Mouse (Mus musculus) neural tube, embryonic 12.5 days (tissue): ENCODE data around the gene Smyd5. TPM values are rescaled to one million over a fixed set of nuclear protein-coding genes. Genes with fewer than 3 reads are reported as not detected.

Experiments
- ATAC-seq: fragments of 200-750 bp; cut with Nextera tagmentation; 2 replicates; pipeline ENCODE4 v1.8.0; 2017; ENCODE audit warnings: low read depth, mild to moderate bottlenecking, moderate TSS enrichment, moderate library complexity; ENCODE audit not compliant: low FRiP score
- H3K27ac ChIP-seq: fragments of 300-500 bp; sonication (generic); 2 replicates; pipeline ENCODE4 v1.5.1; 2016
- H3K27me3 ChIP-seq: fragments of 300-500 bp; sonication (generic); replicated peaks from 2 replicates; pipeline ENCODE4 v1.6.1; 2016; ENCODE audit warnings: mild to moderate bottlenecking
- H3K36me3 ChIP-seq: fragments of 300-500 bp; sonication (generic); 2 replicates; pipeline ENCODE4 v1.6.1; 2016; ENCODE audit warnings: mild to moderate bottlenecking
- H3K4me1 ChIP-seq: fragments of 300-500 bp; sonication (generic); 2 replicates; pipeline ENCODE4 v1.6.1; 2016
- H3K4me2 ChIP-seq: fragments of 300-500 bp; sonication (generic); replicated peaks from 2 replicates; pipeline ENCODE4 v1.6.1; 2016; ENCODE audit warnings: mild to moderate bottlenecking
- H3K4me3 ChIP-seq: fragments of 300-500 bp; sonication (generic); 2 replicates; pipeline ENCODE4 v1.5.1; 2016
- H3K9ac ChIP-seq: fragments of 300-500 bp; sonication (generic); 2 replicates; pipeline ENCODE4 v1.6.1; 2016; ENCODE audit warnings: mild to moderate bottlenecking
- H3K9me3 ChIP-seq: fragments of 300-500 bp; sonication (generic); 2 replicates; pipeline ENCODE4 v1.6.1; 2016; ENCODE audit warnings: mild to moderate bottlenecking
- WGBS: fragments of 180-500 bp; shearing (Covaris S2); methylation state at CpG from one replicate; pipeline ENCODE4 v1.1.7; 2016; 5-methylcytosine and 5-hydroxymethylcytosine counted together
- polyA plus RNA-seq: library from polyadenylated mRNA; unstranded; fragments of >200 nt; fragmentation: Nextera tagmentation; extraction: Ambion mirVana; gene quantifications from 2 replicates; pipeline ENCODE4 v1.2.1, GENCODE M21; 2016

Smyd5 gene
- polyA plus RNA-seq, 1 experiment from 2014 or later: 51.4 TPM

GRCm38 (mm10) chr6:85450697-85451663 is 19.2 kb downstream of the Smyd5 start, which contains the start of gene Cct7:
Gene Cct7, plus strand, starts transcription at chr6:85451514.
- Histone ChIP-seq H3K9me3 (no peaks in the 10 kb centered on the region), H3K4me3 (peak within 1 kb of the TSS; percentile 72), H3K9ac (peak within 1 kb of the TSS; percentile 94), H3K27ac (peak within 1 kb of the TSS; percentile 86), H3K4me1 (peaks cover 31% of the 10 kb centered on the region), H3K4me2 (peak within 1 kb of the TSS; percentile 94), H3K36me3 (peaks cover 11% of the 10 kb centered on the region; the same call in 1 of the 2 replicates), H3K27me3 (no peaks in the 10 kb centered on the region)
- ATAC-seq: peak; percentile 94
- 3% methylated on average over 84 of the region's 96 CpGs for WGBS

- Histone ChIP-seq H3K4me2 (peak within 1 kb of the TSS; percentile 94), H3K9me3 (no peaks in the 10 kb centered on the region), H3K36me3 (peaks cover 2% of the 10 kb centered on the region; the same call in 1 of the 2 replicates), H3K4me3 (peak within 1 kb of the TSS; percentile 72), H3K27me3 (no peaks in the 10 kb centered on the region), H3K9ac (peak within 1 kb of the TSS; percentile 94), H3K4me1 (peaks cover 37% of the 10 kb centered on the region), H3K27ac (peak within 1 kb of the TSS; percentile 86)
- ATAC-seq: peak; percentile 91
- under 1% methylated on average over 54 of the region's 54 CpGs for WGBS
Measured at GRCm38 (mm10) chr6:85451664-85452410, 20.0 kb downstream of the Smyd5 start, which contains the start of gene Pradc1. Gene Pradc1, minus strand, starts transcription at chr6:85451970.

- peaks cover 37% of the 10 kb centered on the region for H3K4me1 ChIP-seq
- ATAC-seq: no peak
- H3K9ac ChIP-seq: peak overlapping the region; percentile 94
- peak overlapping the region; percentile 72 for H3K4me3 ChIP-seq
- no peaks in the 10 kb centered on the region for H3K36me3 ChIP-seq
- under 1% methylated on average over 15 of the region's 15 CpGs for whole genome bisulfite sequencing
- peak overlapping the region; percentile 86 for H3K27ac ChIP-seq
- H3K27me3 ChIP-seq: no peaks in the 10 kb centered on the region
- no peaks in the 10 kb centered on the region for H3K9me3 ChIP-seq
- peak overlapping the region; percentile 94 for H3K4me2 ChIP-seq
Measured at GRCm38 (mm10) chr6:85452411-85452665, 20.5 kb downstream of the Smyd5 start.

GRCm38 (mm10) chr6:85452816-85453215 is 21.0 kb downstream of the Smyd5 start:
- no peaks in the 10 kb centered on the region for H3K9me3 ChIP-seq
- 14% methylated on average over 7 of the region's 7 CpGs for WGBS
- ATAC-seq: no peak
- H3K36me3 ChIP-seq: no peaks in the 10 kb centered on the region
- no peak overlapping the region for H3K27ac ChIP-seq
- peak overlapping the region; percentile 72 for H3K4me3 ChIP-seq
- peak overlapping the region; percentile 94 for H3K4me2 ChIP-seq
- H3K4me1 ChIP-seq: peaks cover 37% of the 10 kb centered on the region
- H3K9ac ChIP-seq: peak overlapping the region; percentile 94
- no peaks in the 10 kb centered on the region for H3K27me3 ChIP-seq

GRCm38 (mm10) chr6:85459621-85460020 is 27.8 kb downstream of the Smyd5 start:
- WGBS: 87% methylated on average over 2 of the region's 2 CpGs
- Histone ChIP-seq H3K4me2 (no peak overlapping the region), H3K9me3 (no peaks in the 10 kb centered on the region), H3K27me3 (no peaks in the 10 kb centered on the region), H3K27ac (no peak overlapping the region), H3K4me1 (peaks cover 9% of the 10 kb centered on the region), H3K36me3 (peaks cover 57% of the 10 kb centered on the region), H3K4me3 (no peak overlapping the region), H3K9ac (no peak overlapping the region)
- no peak for ATAC-seq

GRCm38 (mm10) chr6:85465381-85465780 is 33.6 kb downstream of the Smyd5 start:
- no peak for ATAC-seq
- Histone ChIP-seq H3K9me3 (no peaks in the 10 kb centered on the region), H3K36me3 (peaks cover 94% of the 10 kb centered on the region), H3K4me3 (no peak overlapping the region), H3K4me1 (no peaks in the 10 kb centered on the region), H3K27ac (no peak overlapping the region), H3K27me3 (no peaks in the 10 kb centered on the region), H3K4me2 (no peak overlapping the region), H3K9ac (no peak overlapping the region)

GRCm38 (mm10) chr6:85469660-85470430 is 38.1 kb downstream of the Smyd5 start:
- H3K27me3 ChIP-seq: no peaks in the 10 kb centered on the region
- no peak overlapping the region for H3K4me2 ChIP-seq
- 72% methylated on average over 5 of the region's 5 CpGs for WGBS
- H3K27ac ChIP-seq: no peak overlapping the region
- no peak overlapping the region for H3K4me3 ChIP-seq
- no peak for ATAC-seq
- H3K4me1 ChIP-seq: no peaks in the 10 kb centered on the region
- H3K9me3 ChIP-seq: no peaks in the 10 kb centered on the region
- H3K36me3 ChIP-seq: peaks cover 50% of the 10 kb centered on the region
- no peak overlapping the region for H3K9ac ChIP-seq

GRCm38 (mm10) chr6:85471962-85472361 is 40.2 kb downstream of the Smyd5 start:
- Histone ChIP-seq H3K36me3 (peaks cover 29% of the 10 kb centered on the region), H3K4me2 (no peak overlapping the region)
- WGBS: 68% methylated on average over 8 of the region's 8 CpGs

GRCm38 (mm10) chr6:85472542-85472941 is 40.8 kb downstream of the Smyd5 start:
- Histone ChIP-seq H3K4me1 (no peaks in the 10 kb centered on the region), H3K27me3 (no peaks in the 10 kb centered on the region), H3K9ac (0 out of 2 replicates have a peak overlapping the region, but pooled peaks have one; percentile 2), H3K9me3 (no peaks in the 10 kb centered on the region), H3K4me2 (no peak overlapping the region), H3K27ac (no peak overlapping the region), H3K36me3 (peaks cover 23% of the 10 kb centered on the region), H3K4me3 (no peak overlapping the region)
- 51% methylated on average over 5 of the region's 5 CpGs for WGBS
- no peak for ATAC-seq

More at GRCm38 (mm10) chr6:85471962-85472361, 40.2 kb downstream of the Smyd5 start:
- Histone ChIP-seq H3K27ac (no peak overlapping the region), H3K27me3 (no peaks in the 10 kb centered on the region), H3K4me1 (no peaks in the 10 kb centered on the region), H3K9me3 (no peaks in the 10 kb centered on the region), H3K4me3 (no peak overlapping the region), H3K9ac (no peak overlapping the region)
- no peak for ATAC-seq

- Histone ChIP-seq H3K27ac (no peak overlapping the region), H3K27me3 (peaks cover 11% of the 10 kb centered on the region), H3K4me3 (no peak overlapping the region), H3K36me3 (no peaks in the 10 kb centered on the region), H3K4me1 (no peaks in the 10 kb centered on the region), H3K4me2 (no peak overlapping the region), H3K9ac (no peak overlapping the region), H3K9me3 (no peaks in the 10 kb centered on the region)
- 88% methylated on average over 3 of the region's 3 CpGs for WGBS
- no peak for ATAC-seq
Measured at GRCm38 (mm10) chr6:85475581-85475980, 43.8 kb downstream of the Smyd5 start.

GRCm38 (mm10) chr6:85477366-85477917 is 45.7 kb downstream of the Smyd5 start:
- Histone ChIP-seq H3K9ac (no peak overlapping the region), H3K27me3 (peaks cover 22% of the 10 kb centered on the region), H3K36me3 (no peaks in the 10 kb centered on the region), H3K4me1 (no peaks in the 10 kb centered on the region), H3K9me3 (no peaks in the 10 kb centered on the region), H3K4me2 (no peak overlapping the region), H3K4me3 (no peak overlapping the region), H3K27ac (no peak overlapping the region)
- WGBS: 36% methylated on average over 10 of the region's 10 CpGs
- no peak for ATAC-seq
